Mouse (Mus musculus) gastrocnemius, postnatal 36 days (tissue): Measurements from ENCODE around the gene Lpar6. TPM values are rescaled to one million over a fixed set of nuclear protein-coding genes. Genes with fewer than 3 reads are reported as not detected.

Experiments used
- DNase-seq, 2 experiments: peaks; one replicate each; pipeline ENCODE4 v3.0.0; 2022
- intact Hi-C: fragments of 180-260 bp; cut with DNase I; formaldehyde crosslinking; loops from one replicate; pipeline ENCODE4 v1.15.1; 2025
- long read RNA-seq, 2 experiments: library from polyadenylated mRNA; stranded (forward); transcript quantifications; one replicate each; pipeline ENCODE4 v2.0.0; 2021
- total RNA-seq, 2 experiments: library from RNA; stranded (reverse); gene quantifications; 2 replicates each; pipeline ENCODE4 v1.2.3; 2021

Gene Lpar6
- 1 to 10 TPM in 1 of 2 experiments, under 1 TPM in 1; 0.99 to 1.4 TPM for total RNA-seq
- long read RNA-seq, experiment 1, full-length matches to known transcripts, result 4 of 4 reads
- long read RNA-seq, experiment 1, partial matches to known transcripts, result 0 of 4 reads
- long read RNA-seq, experiment 1, other reads (novel, unspliced or antisense), result 0 of 4 reads
- long read RNA-seq, experiment 2, full-length matches to known transcripts, result 1 of 1 reads
- long read RNA-seq, experiment 2, partial matches to known transcripts, result 0 of 1 reads
- long read RNA-seq, experiment 2, other reads (novel, unspliced or antisense), result 0 of 1 reads

DNA sequence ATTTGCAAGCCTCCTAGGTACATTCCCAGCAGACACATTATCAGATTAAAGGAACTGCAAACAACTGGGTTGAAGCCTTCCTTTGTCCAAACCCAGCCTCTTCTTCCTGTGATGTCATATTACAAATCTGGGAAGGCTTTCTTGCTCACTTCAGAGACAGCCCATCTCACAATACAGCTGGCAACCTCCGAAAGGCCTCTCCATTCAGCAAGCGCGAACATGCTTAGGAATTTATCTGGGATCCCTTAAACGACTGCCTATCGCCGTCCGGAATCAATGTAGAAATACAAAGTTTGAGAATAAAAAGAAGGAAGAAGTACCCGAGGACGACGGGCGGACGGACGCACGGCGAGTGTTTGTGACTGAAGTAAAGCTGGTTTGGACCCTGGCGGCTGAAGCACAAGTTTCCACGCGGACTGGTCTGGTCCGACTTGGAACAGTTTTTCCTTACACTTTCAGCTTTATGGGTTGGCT, at the start of gene Lpar6:
Lpar6 (plus strand) TSS at position 48 of the 474 bp plus-strand sequence.
- intact Hi-C loops, result loop anchor here (10.0 kb wide), 1 partner anchor 253 kb away; no protein-coding TSS in a partner anchor

GRCm38 (mm10) chr14:73199058-73199457, 38.6 kb upstream of the Lpar6 start:
- DNase-seq, result no peak
- intact Hi-C loops, result no loop called here

More for the DNA sequence above, at the start of gene Lpar6:
- peak in 1 of 2 experiments; percentile 46 for DNase-seq

DNA sequence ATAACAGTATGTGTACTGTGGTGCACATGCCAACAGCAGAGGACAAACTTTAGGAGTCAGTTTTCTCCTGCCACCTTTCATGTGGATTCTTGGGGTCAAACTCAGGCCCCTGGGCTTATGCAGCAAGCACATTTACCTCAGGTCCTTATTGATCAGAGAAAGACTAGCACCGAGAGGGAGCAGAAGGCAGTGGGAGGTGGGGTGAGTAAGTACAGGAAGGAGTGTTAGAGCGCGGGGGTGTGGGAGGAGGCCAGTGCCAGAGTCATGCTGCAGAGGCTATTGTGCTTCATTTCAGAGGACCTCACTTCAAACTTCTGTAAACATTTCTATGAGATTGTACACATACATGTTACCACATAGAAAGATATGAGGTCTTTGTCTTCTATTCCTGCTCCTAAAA, 36.2 kb upstream of the Lpar6 start:
- intact Hi-C loops, result no loop called here
- DNase-seq, result no peak

GRCm38 (mm10) chr14:73204016-73204415, 33.7 kb upstream of the Lpar6 start:
- DNase-seq, result no peak

GRCm38 (mm10) chr14:73209262-73209661, 28.4 kb upstream of the Lpar6 start:
- DNase-seq, result peak in 1 of 2 experiments; percentile 27
- intact Hi-C loops, result no loop called here

More at GRCm38 (mm10) chr14:73204016-73204415, 33.7 kb upstream of the Lpar6 start:
- intact Hi-C loops, result no loop called here

DNA sequence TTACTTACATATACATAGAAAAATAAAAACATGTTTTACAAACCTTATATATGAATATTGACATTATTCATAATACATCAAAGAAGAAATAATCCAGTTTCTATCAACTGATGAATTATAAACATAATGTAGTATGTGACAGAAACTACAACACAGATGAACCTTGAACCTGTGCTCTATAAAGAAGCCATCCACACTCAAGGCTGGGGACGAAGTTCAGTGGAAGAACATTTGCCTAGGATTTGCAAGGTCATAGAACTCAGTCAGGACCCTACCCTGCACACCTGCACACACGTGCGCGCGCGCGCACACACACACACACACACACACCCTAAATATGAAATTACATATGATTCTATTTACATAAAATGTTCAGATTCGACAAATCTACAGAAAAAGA, 27.5 kb upstream of the Lpar6 start:
- intact Hi-C loops, result no loop called here
- DNase-seq, result no peak

- intact Hi-C loops, result no loop called here
- no peak for DNase-seq
These were observed 26.2 kb upstream of the Lpar6 start for GRCm38 (mm10) chr14:73211477-73211876.

GRCm38 (mm10) chr14:73217062-73217461, 20.6 kb upstream of the Lpar6 start:
- DNase-seq, result no peak

GRCm38 (mm10) chr14:73222316-73222970, 15.3 kb upstream of the Lpar6 start:
- DNase-seq, result no peak
- intact Hi-C loops, result no loop called here

More at GRCm38 (mm10) chr14:73217062-73217461, 20.6 kb upstream of the Lpar6 start:
- intact Hi-C loops, result no loop called here

- intact Hi-C loops, result no loop called here
- no peak for DNase-seq
These were observed 11.3 kb upstream of the Lpar6 start for GRCm38 (mm10) chr14:73226346-73226745.

- intact Hi-C loops, result no loop called here
- DNase-seq, result no peak
These were observed 10.8 kb upstream of the Lpar6 start for GRCm38 (mm10) chr14:73226849-73227248.

- intact Hi-C loops, result loop anchor here (10.0 kb wide), 1 partner anchor 247 kb away; no protein-coding TSS in a partner anchor
- no peak for DNase-seq
These were observed 6.3 kb upstream of the Lpar6 start for GRCm38 (mm10) chr14:73231286-73231982.

DNA sequence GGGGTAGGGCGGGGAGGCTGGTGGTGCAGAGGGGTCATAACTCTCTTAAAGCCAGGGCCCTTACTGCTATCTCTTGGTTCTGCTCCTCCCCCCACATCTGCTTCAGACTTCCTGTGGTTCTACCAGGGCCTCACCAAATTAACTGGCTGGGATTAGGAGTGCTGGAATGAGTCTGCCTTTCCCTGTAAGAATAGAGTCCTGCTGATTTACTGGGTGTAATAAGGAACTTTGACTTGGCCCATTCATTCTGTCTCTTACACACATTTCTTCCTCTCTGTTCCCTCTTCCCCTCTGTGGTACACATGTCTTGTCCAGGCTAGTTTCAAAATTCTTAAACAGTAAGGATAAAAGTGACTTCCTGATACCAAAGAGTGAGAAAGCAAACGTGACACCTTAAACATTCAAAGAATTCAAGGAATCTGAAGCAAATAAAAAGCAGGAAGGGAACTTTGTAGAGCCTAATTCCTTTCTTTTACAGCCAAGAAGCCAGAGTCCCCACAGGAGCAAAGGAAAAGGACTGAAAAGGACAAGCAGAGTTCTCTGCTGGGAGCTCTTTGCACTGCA, 3.1 kb upstream of the Lpar6 start:
- no peak for DNase-seq
- intact Hi-C loops, result loop anchor here (10.0 kb wide), 1 partner anchor 250 kb away; no protein-coding TSS in a partner anchor

- intact Hi-C loops, result loop anchor here (10.0 kb wide), 1 partner anchor 254 kb away; no protein-coding TSS in a partner anchor
- DNase-seq, result no peak
These were observed 979 bp downstream of the Lpar6 start for GRCm38 (mm10) chr14:73238498-73239250.

GRCm38 (mm10) chr14:73239291-73239690, 1.6 kb downstream of the Lpar6 start:
- no peak for DNase-seq
- intact Hi-C loops, result loop anchor here (10.0 kb wide), 1 partner anchor 254 kb away; no protein-coding TSS in a partner anchor

DNA sequence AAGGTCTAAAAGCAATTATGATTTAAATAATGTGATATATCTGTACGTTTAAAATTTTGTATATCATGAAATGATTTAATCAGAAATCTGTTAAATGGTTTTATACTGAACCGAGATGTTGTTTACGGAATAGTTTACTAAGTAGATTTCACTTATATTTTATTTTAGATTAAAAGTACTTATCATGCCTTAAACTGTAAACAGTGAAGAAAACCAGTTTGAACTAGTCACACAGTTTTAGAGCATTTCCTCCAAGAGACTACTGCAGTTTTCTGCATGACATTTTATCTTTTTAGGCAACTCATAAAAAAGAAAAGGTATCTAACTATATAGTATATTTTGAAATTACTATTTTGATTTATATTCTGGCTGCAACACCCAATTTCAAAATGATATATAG, 2.2 kb downstream of the Lpar6 start:
- no peak for DNase-seq
- intact Hi-C loops, result loop anchor here (10.0 kb wide), 1 partner anchor 255 kb away; no protein-coding TSS in a partner anchor

- intact Hi-C loops, result no loop called here
- no peak for DNase-seq
These were observed 6.4 kb downstream of the Lpar6 start for GRCm38 (mm10) chr14:73244061-73244597.

- no peak for DNase-seq
- intact Hi-C loops, result no loop called here
These were observed 12.4 kb downstream of the Lpar6 start for GRCm38 (mm10) chr14:73250056-73250455.

DNA sequence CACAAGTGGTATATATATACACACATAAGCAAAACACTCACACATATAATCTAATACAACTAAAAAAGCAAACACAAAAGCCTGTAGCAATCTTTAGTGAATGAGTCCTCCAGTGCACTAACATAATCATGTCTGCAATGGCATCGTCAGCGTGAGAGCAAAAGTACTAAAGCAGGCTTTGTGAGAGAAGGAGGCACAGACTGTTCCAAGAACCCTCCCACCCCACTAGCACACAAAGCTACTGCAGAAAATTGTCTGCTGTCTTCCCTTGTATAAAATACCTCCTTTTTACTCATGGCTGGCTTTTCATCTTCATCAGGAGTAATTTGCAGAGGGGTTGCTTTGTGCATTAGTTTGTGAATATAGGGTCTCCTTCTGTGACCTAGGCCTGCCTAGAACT, 14.6 kb downstream of the Lpar6 start:
- no peak for DNase-seq
- intact Hi-C loops, result no loop called here
